Mouse (Mus musculus) urinary bladder, postnatal 14 days (tissue): ENCODE results near the gene Styk1.

Experiments used
- DNase-seq: peaks from one replicate; pipeline ENCODE4 v3.0.0; 2021; ENCODE audit warnings: low spot score

The Styk1 gene

GRCm38 (mm10) chr6:131369866-131370616 is 16.6 kb upstream of the Styk1 start:
- no peak for DNase-seq

GRCm38 (mm10) chr6:131367101-131367500 is 13.7 kb upstream of the Styk1 start:
- peak; percentile 20 for DNase-seq

DNA sequence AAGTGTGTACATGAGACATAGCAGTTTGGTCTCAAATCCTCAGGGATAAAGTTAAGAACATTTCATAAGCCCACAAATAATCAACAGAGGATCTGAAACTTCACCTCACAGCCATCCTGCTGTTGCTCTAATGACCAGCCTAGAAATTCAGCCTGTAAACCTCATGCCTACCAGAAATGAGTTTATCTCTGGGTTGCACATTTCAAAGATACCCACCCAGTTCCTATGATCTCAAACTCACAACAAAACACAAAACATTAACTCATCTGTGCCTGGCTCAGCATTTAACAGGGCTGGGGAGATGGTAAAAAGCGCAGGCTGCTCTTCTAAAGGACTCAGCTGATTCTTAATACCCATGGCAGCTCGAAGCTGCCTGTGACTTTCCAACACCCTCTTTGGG is 11.0 kb upstream of the Styk1 start:
- no peak for DNase-seq

- no peak for DNase-seq
Observed at GRCm38 (mm10) chr6:131362987-131363765, 9.8 kb upstream of the Styk1 start.

GRCm38 (mm10) chr6:131360693-131361092 is 7.3 kb upstream of the Styk1 start:
- no peak for DNase-seq

DNA sequence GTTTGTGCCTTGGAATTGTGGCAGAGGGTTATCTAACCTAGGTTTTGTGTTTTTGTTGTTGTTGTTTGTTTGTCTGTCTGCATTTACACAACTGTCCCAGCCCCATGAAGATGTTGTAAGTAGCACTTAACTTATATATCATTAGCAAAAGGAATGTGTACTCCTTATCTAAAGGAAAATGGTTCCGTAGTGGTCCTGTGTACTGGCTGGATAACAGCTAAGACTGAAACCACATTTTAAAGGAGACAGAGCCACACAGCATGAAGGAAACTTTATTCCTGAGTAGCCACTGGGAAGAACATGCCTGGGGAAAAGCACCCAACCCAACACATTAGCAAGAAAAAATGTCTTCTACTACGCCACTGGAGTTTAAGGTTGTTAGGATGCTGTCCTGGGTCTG is 6.1 kb upstream of the Styk1 start:
- no peak for DNase-seq

- DNase-seq: no peak
Observed at GRCm38 (mm10) chr6:131354913-131355312, 1.5 kb upstream of the Styk1 start.

GRCm38 (mm10) chr6:131347026-131347425 is 6.4 kb downstream of the Styk1 start:
- no peak for DNase-seq

- no peak for DNase-seq
Observed at GRCm38 (mm10) chr6:131344346-131344745, 9.1 kb downstream of the Styk1 start.

DNA sequence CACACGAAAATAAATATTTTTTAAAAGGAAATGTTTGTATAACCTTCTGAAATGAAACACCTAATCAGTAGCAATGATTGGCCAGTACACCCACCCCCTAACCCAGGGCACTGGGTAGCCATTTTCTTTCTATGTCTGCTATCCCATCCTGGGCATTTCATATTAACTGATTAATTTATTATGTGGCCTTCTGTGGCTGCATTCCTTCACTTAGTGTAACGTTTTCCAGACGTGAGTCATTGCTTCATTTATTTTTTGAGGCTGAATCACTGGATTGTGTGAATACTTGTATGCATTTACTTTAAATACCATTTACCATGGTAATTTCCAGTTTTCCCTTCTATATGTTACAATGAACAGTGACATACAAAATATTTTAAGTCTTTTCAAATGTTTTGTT is 13.3 kb downstream of the Styk1 start:
- no peak for DNase-seq

- DNase-seq: no peak
Observed at GRCm38 (mm10) chr6:131339309-131339708, 14.1 kb downstream of the Styk1 start.

DNA sequence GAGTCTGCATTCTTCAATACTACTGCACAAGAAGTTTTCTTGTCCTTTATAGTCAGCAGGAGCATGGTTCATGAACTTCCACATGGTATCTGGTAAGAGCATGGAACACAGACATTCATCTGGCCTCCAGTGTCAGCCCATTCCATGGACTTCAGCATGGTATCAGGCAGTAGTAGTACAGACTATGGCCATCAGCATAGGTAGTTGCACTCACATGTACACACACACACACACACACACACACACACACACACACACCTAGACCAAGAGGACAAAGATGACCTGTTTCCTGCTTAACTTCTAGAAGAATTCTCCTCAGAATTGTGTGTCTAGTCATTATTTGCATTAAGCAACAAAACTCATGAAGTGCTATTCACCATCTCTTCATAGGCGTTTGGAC is 14.6 kb downstream of the Styk1 start:
- no peak for DNase-seq

- DNase-seq: no peak
Observed at GRCm38 (mm10) chr6:131327076-131327475, 26.3 kb downstream of the Styk1 start.

DNA sequence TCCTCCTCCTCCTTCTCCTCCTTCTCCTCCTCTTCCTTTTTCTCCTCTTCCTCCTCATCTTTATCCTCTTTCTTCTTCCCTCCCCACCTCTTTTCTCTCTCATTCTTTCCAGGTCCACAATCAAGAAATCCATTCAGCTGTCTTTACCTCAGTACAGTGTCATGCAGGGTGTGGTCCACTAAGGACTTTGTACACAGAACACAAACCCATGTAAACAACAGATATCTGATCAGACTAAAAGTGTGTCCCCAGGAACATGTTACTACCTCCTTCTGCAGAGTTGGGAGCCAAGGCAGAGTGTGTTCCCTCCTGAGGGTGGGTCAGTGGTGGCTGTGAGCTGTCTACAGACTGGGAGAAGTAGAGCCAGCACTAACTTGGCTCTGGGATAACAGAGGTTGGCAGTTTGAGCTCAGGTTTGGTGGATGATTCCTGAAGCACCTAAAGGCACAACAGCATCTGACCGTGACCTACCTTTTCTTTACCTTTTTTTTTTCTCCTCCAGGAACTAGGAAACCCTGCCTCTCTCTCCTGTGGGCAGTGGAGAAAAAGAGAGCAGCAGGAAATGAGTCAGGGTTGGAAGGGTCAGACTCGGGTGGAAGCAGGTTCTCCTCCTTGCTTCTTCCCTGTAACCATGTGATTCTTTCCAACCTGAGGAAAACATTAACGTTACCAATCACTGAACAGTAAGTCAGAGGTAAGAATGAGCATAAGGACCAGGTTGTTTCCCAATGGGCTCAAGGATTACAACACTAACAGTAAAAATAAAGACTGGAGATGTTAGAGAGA is 31.4 kb downstream of the Styk1 start:
- DNase-seq: peak; percentile 21

GRCm38 (mm10) chr6:131316155-131317101 is 37.0 kb downstream of the Styk1 start:
- peak; percentile 58 for DNase-seq

DNA sequence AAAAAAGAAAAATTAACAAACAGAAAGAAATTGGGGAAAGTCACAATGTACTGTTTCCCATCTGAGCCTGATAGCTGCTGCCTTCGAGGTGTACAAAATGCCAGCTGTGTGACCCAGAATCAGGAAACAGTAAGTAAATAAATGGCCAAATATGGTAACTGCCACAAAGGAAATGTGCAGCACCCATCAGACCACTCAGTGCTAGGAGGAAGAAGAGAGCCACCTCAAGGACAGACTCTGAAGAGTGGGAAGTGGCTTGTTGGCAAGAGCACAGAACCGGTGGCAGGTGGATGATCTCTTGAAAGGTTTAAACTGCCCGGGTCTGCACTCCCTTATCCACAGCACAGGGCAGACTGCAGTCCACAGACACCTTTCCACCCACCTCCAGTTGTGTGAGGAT is 45.4 kb downstream of the Styk1 start:
- DNase-seq: no peak

GRCm38 (mm10) chr6:131304776-131305175 is 48.6 kb downstream of the Styk1 start:
- no peak for DNase-seq

GRCm38 (mm10) chr6:131298531-131298930 is 54.9 kb downstream of the Styk1 start:
- no peak for DNase-seq

- no peak for DNase-seq
Observed at GRCm38 (mm10) chr6:131294435-131295112, 58.8 kb downstream of the Styk1 start.

- DNase-seq: no peak
Observed at GRCm38 (mm10) chr6:131293916-131294315, 59.5 kb downstream of the Styk1 start.
